Mouse (Mus musculus) MEL-GATA-1-ER (cell line): Measurements from ENCODE around the gene Ythdf1.

Source experiments
- DNase-seq: peaks from one replicate; pipeline ENCODE4 v3.0.0-alpha.2; 2012; ENCODE audit warnings: low read depth; ENCODE audit errors: extremely low read depth

Gene Ythdf1

DNA sequence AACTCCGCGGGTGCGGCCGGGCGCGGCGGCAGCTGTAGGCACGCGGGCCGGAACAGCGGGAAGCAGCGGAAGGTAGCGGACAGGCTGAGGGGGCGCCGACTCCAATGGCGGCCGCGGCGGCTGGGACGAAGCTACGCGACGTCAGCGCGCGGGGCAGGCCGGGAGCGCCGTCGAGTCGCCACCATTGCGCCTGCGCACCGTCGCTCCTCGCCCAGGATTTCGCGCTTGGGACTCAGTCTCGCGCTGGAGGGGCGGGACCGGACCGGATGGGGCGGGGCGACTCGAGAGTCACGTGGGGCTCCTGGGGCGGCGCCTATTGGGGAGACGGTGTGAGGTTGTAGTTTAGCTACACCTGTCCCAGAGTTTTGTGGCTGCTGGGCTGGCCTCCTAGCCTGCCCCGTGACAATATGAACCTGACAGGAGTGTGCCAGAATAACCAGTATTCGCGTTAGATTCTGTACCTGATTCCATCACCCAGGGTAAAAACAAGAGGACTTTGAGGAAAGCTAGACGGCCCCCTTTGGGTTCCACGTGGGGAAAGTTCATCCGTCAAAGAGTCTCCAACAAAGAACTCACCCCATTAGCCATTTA lies at the start of gene Ythdf1:
Gene Ythdf1 (minus strand): TSS at position 140 of the 591 bp plus-strand sequence.
- peak; percentile 62 for DNase-seq

DNA sequence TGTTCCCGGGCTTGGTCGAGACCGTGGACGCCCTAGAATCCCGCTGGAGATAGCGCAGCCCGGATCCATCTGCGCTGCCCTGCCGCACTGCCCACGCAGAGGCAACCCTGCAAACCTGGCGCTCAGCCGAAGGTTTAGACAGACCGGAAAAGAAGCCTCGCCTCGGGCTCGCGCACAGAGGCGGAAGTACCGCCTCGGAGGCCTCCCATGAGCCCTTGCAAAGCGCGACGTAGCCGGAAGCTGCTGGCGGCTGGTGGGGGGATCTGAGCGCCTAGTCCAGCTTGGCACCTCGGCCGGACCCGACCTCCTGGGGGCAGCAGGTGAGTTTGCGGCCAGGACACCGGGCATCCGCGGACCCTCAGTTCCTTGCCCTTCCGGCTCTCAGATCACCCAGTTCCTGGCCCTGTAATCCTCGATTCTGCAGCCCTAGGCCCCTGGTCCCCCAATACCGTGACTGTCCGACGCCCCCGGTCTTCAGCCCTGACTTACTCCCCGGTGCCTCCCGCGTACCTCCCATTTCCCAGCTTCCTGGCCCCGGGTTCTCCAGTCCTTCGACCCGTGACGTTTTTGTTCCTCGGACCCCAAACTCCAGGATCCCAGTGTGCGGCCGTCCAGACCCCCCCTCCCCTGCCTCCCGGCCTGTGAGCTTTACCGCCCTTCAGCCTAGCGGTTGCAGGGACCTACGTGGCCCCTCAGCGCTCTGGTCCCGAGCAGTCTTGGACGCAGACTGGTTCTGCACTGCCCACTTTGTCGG lies 46.4 kb upstream of the Ythdf1 start, which contains the start of gene Arfgap1:
Gene Arfgap1 (plus strand): TSS at position 216 of the 754 bp plus-strand sequence.
- DNase-seq: peak; percentile 69

DNA sequence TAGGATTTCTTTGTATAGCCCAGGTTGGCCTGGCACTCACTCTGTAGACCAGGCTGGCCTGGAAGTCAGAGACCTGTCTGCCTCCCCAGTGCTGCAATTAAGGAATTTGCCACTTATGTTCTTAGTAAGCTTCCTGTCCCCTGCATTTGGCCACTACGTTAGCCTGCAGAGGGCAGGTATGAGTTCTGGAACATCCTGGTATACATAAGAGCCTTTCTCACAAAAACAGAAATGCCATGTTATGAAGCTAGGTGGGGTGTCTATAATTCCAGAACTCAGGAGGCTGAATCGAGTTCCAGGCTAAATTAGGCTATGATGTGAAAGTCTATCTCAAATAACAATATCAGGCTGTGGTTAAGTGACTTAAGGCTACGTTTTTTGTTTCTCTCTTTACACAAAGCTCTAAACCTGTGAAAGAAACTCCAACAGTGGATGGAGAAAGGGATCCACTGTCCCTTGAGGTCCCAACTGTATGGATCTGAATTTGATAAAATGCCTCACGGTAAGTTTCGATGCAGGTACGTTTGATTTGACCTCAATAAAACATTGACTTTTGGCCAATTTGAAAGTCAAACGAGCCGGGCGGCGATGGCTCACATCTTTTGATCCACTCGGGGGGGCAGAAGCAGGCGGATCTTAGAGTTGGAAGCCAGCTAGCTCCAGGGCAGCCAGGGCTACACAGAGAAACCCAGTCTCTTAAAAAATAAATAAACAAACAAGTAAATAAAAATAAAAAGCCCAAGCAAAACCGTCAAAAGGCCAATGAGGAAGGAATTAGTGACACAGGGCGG lies 45.5 kb upstream of the Ythdf1 start:
- DNase-seq: no peak

DNA sequence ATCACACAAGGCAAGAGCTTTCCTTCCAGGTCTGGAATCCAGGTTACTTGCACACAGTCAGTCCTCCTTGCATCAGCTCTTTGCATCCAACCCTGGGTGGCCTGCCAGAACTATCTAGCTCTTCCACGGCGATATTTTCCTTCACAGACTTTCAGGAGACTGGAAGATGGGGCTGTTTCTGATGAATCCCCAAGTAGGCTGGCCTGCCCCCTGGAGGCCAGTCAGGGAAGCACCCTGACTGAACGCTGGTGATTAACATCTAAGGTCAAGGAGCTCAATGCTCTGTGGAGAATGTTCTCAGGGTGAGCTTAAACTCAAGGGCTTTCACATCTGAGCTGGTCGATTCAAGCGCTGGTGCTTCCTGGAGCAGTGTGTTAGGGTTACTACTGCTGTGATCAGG lies 43.2 kb upstream of the Ythdf1 start:
- DNase-seq: peak; percentile 41

DNA sequence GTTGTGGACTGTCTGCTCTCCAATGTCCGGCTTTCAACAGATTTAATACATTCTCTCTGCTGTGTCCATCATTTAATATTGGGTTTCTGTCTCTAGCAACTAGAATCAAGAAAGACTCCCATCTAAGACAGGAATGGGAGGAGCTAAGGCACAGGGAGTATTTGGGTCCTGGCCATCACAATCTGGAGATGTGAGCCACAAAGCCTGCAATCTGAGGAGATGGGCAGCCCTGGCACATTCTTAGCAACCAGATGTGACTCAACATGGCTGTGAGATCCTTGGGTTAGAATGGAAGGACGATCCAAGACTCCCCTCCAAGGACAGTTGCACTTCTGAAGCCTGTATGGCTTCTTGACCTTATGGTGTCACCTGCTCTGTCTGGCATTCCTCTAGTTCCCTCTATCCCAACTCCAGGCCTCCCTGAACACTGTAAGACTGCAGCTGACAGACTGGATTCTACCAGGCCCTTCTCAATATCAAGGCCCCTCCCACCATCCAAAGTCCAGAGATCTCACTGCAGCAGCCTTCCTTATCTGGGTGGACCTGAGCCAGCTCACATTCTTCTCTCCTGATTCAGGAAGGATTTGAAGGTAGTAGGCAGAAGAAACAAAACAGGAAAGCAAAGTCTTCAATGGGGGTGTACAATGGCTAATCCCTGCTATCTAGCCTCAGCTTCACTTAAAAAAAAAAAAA lies 42.0 kb upstream of the Ythdf1 start:
- DNase-seq: no peak

DNA sequence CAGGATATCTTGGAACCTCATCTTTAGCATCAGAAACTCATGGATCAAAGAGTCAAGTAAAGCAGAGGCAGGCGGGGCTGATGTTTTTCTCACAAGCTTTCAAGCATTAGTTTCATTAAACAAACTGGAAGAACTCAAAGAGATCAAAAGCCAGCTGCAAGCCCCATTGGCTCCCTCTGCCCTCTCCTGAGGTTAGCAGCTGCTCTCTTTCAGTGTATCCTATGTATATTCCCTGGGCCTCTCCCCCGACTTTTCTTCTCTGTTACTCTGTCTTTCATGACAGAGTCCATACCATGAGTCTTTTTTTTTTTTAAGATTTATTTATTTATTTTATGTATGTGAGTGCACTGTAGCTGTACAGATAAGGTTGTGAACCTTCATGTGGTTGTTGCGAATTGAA lies 39.4 kb upstream of the Ythdf1 start:
- no peak for DNase-seq

DNA sequence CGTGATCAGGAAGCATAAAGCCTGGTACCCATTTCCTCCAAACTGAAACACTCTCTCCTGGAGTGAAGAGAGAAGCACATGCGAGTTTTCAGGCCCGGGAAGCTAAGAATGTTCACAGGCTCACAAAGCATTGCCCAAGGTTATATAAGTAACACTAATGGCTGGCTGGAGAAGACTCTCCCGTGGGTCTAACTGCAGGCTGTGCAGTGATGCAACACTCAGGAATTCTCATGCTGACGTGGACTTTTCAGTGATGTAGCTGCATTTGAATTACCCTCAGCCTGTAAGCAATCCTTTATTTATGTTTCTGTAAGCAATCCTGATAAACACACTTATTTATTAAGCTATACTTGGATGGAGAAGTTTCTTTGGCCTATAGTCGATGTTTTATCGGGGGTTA lies 38.9 kb upstream of the Ythdf1 start:
- DNase-seq: no peak

DNA sequence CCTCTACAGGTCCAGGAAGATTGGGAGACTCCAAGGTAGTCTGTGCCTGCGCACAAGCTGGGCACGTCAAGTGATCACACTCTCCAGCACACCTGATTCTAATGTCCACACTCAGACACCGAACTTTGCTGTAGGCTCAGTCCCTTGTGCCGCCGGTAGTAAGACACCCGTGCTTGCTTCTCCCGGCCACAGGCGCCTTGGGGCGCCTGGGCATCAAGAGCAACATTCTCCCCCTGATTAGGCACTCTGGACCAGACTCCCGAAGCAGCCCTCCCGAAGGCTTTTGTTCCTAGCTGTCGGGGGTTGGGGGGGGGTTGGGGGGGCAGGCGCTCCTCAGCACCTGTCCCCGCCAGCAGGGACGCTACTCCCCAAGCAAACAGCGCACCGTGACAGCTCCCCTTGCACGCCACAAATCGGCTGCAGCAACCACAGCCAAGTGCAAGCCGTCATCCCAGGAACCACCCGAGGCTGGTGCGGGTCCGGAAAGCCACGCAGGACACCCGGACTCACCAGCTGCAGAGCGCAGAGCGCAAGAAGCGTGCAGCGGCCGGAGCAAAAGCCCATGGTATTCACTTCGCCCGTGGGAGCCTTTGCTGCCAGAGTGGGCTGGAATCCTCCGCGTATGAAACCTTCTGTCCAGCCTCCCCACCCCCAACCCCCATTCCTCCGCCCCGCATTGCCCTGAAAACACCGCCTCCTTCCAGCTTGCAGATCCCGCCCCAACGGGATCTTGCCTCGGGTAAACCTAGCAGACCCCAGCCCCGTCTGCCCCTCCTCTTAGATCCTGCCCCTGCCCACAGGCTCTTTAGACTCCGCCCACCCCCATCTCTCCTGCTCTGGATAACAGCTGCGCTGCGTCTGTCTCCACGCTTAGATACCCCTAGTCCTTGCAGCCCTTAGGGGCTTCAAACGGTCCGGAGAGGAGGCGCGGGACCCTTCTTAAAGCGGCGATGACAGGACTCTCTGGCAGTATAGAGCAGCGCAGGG lies 33.6 kb upstream of the Ythdf1 start, which contains the start of gene Nkain4:
Gene Nkain4 (minus strand): TSS at position 639 of the 987 bp plus-strand sequence.
- DNase-seq: no peak

DNA sequence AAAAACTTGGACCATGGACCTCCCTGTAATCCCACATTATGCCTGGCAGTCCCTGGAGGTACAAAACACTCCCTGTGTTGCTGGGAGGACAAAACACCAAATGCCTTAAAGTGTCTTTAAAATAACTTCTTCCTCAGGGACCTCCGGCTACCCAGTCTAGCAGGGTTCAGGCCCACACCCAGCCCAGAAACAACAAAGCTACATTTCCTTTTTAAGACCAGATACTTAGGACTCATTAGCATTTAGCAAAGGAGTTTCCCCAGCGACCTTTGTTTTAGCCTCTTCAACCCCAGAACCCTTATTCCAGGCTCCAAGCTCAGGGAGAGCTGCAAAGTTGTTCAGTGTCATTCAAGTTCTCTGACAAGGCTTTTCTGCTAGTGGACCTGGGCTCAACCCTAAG lies 32.9 kb upstream of the Ythdf1 start:
- DNase-seq: no peak

DNA sequence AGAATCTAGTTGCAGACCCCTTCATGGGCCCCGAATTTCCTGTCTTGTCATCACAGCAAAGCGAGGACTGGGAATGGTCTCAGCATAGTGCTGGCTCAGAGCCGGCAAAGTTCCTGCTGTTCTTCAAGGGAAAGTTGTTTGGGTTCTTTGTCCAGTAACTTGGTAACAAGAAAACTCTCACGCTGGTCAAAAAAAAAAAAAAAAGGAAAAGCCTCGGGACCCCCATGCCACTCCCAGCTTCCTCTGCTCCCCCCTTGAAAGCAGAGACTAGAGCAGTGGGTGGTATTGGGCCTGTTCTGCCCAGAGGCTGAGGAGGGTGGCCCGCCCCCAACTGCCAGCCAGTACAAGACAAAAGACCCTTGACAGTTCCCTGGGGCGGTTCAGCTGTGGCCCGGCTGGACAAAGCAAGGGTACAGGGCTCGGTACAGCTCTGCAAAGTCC lies 32.0 kb upstream of the Ythdf1 start:
- DNase-seq: no peak

DNA sequence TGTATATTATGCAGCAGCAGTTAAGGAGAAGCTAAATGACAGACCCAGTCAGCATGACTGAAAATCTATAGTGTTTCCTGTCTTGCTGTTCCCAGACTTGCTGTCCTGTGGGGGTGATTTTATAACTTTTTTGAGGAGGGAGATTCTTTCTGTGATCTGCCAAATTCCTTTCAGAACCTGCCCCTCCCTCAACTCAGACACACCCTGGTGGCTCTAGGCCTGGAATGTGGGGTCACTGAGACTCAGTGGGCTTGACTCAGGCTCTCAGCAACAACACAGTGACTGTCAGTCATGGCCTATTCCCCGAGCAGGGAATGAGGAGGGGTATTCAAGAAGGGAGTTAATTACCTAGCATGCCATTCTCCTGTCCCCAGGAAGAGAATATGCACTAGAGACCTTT lies 29.2 kb upstream of the Ythdf1 start:
- DNase-seq: no peak

DNA sequence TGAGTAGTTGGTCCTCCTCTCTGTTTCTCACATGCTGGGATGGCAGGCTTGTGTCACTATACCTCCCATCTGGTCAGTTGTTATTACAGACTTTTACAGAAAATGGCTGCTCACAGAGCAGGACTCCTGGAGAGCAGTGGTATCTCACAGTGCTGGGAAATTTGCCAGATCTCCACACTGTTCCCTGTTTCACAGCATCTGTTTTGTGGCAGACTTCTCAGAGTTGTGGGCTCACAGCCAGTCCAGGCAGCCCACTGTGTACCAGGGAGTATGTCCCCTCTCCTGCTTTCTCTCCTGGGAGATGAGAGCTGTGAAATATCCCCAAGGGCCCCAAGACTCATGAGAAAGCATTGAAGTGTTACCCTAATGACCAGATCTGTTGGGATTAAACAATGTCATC lies 21.1 kb upstream of the Ythdf1 start:
- no peak for DNase-seq

DNA sequence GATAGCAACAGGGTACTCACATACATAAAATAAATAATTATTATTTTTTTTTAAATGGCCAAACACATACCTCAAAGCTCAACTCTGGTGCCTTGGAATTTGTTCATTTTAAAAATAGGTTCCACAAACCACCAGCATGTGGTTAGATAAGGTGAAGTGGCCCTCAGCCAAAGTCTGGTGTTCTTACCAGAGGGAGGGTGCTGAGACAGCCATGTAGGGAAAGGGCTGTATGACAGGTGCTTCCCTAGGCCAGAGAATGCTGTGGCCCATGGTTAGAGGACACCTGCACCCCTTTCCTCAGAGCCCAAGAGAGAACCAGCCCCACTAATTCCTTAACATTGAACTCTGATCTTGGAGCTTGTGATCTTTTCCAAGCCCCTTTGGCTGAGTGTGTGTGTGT lies 19.4 kb upstream of the Ythdf1 start:
- DNase-seq: no peak

DNA sequence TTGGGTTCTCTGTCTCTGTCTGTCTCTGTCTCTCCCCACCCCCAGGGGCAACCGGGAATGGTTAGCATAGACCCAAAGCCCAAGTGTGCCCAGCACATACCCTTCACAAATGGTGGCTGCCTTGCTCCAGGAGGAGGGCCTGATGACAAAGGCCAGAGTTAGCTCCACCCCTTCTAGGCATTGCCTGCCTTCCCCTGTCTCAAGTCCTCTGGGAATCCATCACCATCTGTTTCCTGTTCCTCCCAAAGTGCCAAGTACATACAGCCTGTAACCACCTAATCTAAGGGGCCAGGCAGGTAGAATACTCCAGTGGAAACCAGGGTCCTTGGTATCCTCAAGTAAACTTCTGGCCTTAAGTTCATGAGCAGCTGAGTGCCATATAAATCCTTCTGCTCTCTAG lies 11.7 kb upstream of the Ythdf1 start:
- no peak for DNase-seq

DNA sequence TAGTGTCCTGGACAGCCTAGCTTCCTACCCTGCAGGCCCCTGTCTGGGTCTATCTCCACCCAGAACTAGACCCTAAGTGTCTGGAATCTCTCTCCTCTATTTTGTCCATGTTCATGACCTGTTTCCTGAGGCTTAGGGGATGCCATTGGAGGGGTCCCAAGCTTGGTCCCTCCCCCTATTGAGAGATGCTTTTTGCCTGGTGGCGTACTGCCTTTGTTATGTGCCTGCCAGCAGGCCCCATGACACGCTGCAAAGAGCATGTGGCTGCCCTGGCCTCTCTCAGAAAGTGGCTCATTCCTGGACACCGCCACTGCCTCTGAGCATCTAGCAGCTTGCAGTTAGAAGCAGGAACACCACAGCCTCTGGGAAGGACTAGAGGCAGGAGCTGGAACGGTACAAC lies 8.0 kb upstream of the Ythdf1 start, which contains the start of gene Birc7:
Gene Birc7 (plus strand): TSS at position 301 of the 400 bp plus-strand sequence.
- DNase-seq: no peak

DNA sequence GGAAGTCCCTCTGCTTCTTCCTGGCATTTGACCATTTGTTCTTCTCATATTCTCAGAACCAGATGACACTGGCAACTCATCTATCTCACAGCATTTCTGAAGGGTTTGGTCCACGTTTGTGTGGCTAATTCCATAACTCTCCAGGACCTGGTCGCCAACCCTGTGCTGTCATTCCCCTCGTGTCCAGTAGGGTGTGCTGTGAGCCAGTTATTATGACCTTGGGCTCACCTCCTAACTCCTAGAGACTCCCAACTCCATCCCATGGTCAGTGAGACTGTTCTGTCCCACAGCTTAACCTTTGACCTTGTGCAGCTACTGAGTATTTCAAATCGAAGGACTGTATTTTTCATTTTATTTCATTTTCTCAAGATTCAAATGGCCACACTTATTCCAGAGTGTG lies 4.4 kb upstream of the Ythdf1 start:
- DNase-seq: peak; percentile 25

DNA sequence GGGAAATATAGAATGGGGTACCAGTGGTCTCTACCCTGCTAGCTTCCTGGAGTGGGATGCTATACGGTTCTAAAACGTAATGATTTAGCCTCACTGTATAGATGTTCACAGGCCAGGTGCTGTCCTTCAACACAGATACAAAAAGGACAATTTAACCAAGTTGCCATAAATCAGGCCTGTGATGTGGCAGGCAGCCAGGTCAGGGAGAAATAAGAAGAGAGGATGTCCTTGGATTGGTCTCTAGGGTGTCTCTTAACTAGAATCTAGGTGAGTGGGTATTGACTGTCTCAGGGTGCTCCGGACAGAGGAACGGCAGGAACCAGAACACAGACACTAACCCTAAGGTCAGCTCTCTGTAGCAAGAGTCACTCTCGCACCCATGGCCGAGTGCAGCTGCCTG lies 2.0 kb upstream of the Ythdf1 start:
- no peak for DNase-seq

DNA sequence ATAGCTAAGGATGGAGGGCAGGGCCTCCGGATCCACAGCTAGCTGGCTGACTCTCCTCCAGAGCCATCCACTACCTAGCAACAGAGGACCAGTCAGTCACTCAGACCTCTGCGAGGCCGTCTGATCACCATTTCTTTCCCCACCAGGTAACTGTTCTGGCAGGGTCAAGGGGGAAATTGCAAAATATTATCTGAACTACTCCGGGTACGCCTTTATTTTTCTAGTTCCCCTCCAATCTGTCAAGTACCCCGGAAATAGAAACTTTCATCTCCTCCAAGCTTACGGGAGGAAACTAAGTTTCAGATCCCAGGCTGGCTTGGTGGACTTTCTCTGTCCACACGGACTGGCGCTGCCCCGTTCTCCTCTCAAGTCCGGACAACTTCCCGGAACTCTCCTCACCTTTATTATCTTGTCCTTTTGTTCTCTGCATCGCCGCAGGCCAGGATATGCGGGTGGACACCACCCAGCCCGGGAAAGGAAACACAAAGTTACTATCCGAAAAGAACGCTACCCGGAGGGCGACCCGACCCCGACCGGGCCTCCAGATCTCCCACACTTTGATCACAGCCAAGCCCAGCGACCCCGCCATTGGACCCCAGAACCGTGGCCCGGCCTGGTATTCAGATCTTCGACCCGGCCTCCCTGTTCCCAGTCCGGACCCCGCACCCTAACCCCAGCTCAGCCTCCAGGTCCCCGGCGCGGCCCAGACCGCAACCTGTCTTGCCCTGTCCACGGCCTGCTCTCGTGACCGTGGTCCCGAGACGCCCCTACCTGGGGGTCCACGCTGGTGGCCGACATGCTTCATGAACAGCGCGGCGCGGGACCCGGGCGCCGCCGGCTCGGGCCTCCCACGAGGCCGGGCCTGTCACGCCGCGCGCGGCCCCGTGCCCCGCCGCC lies 588 bp downstream of the Ythdf1 start:
- no peak for DNase-seq

DNA sequence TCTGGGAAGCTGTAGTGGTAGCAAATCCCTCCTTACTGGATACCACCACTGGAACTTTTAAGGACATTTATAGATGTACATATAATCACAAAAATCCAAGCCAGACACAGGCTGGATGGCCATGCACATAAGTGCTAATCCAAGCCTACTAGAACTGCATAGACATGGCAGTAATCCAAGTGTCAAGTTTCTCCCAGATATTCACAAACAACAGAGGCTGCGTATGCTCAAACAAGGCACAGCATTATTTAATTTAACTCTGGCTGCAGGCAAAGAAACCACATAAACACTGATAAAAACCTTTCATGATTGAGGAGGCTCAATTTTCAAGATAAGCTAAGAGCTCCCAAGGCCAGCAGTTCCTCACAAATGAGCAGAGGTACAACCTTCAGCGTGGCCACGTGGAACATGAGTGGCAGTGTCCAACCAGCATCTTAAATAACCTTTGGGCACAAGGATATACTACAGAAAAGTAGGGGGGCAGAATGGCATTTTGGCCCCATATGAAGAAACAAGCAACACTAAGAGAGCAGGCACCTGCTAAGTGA lies 4.8 kb downstream of the Ythdf1 start:
- DNase-seq: no peak
